Mouse (Mus musculus): Measurements from ENCODE around the gene Fam151b. TPM values are rescaled to one million over a fixed set of nuclear protein-coding genes. Genes with fewer than 3 reads are reported as not detected.

Fam151b gene
- polyA plus RNA-seq, 1 experiment from 2014 or later = 0.21 TPM

GRCm38 (mm10) chr13:92403496-92403895 is 80.3 kb downstream of the Fam151b start:
- no peak overlapping the region for H3K27ac ChIP-seq (replicated peaks)
- no peak overlapping the region for H3K9ac ChIP-seq
- H3K4me3 ChIP-seq = no peak overlapping the region
- no peaks in the 10 kb centered on the region for H3K4me1 ChIP-seq (replicated peaks)
- H3K36me3 ChIP-seq = no peaks in the 10 kb centered on the region
- H3K27me3 ChIP-seq = no peaks in the 10 kb centered on the region
- ATAC-seq (ENCODE audit: low FRiP score, low read depth) = no peak
- no peaks in the 10 kb centered on the region for H3K9me3 ChIP-seq
- WGBS = 86% methylated on average over 3 of the region's 3 CpGs
- no peak overlapping the region for H3K4me2 ChIP-seq

DNA sequence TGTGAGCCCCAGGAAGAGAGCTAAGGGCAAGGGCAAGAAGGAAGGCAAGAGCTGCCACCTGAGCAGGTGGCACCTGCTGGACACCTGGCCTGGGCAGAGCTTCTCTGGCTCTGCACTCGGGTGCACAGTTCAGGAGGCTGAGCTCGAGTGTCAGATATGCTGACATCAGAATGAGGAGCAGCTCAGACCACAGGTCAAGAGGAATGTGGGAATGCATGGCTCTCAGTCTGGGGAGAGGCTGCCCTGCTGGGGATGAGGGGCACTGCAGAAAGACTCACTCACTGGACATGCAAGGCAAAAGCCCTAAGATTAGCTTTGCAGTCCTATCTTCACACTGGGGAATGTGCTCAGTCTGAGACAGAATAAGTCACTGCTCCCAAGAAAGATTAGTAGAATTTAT is 81.8 kb downstream of the Fam151b start:
- Histone ChIP-seq H3K4me3 (no peak overlapping the region), H3K36me3 (no peaks in the 10 kb centered on the region), H3K9ac (no peak overlapping the region), H3K4me2 (no peak overlapping the region), H3K9me3 (no peaks in the 10 kb centered on the region), H3K27me3 (no peaks in the 10 kb centered on the region), H3K4me1 (replicated peaks) (no peaks in the 10 kb centered on the region), H3K27ac (replicated peaks) (no peak overlapping the region)
- no peak for ATAC-seq (ENCODE audit: low FRiP score, low read depth)
- WGBS = 72% methylated on average over 2 of the region's 2 CpGs

Other genes with a start within 250 kb of the Fam151b start
- gene Gm20379, start 178.0 kb downstream of the Fam151b start, polyA plus RNA-seq (2015; fragmentation: Nextera tagmentation; extraction: Ambion mirVana) = 0.74 and 0.88 TPM in 2 replicates
- gene Dhfr, start 129.3 kb downstream of the Fam151b start, polyA plus RNA-seq (2015; fragmentation: Nextera tagmentation; extraction: Ambion mirVana) = 5.3 and 5.9 TPM in 2 replicates
- 21.8 and 22.0 TPM in 2 replicates for gene Msh3, start 129.0 kb downstream of the Fam151b start, polyA plus RNA-seq (2015; fragmentation: Nextera tagmentation; extraction: Ambion mirVana)
- 3.4 and 3.5 TPM in 2 replicates for gene Ankrd34b, start 58.1 kb downstream of the Fam151b start, polyA plus RNA-seq (2015; fragmentation: Nextera tagmentation; extraction: Ambion mirVana)
- 9.0 and 9.2 TPM in 2 replicates for gene Zfyve16, start 46.9 kb upstream of the Fam151b start, polyA plus RNA-seq (2015; fragmentation: Nextera tagmentation; extraction: Ambion mirVana)
- not detected in 2 replicates for gene Spz1, start 92.2 kb upstream of the Fam151b start, polyA plus RNA-seq (2015; fragmentation: Nextera tagmentation; extraction: Ambion mirVana)
- gene Serinc5, start 127.1 kb upstream of the Fam151b start, polyA plus RNA-seq (2015; fragmentation: Nextera tagmentation; extraction: Ambion mirVana) = 17.2 and 17.5 TPM in 2 replicates